Comparison of ENCODE assay signal across 25 mouse cellular contexts in the genomic region with DNA sequence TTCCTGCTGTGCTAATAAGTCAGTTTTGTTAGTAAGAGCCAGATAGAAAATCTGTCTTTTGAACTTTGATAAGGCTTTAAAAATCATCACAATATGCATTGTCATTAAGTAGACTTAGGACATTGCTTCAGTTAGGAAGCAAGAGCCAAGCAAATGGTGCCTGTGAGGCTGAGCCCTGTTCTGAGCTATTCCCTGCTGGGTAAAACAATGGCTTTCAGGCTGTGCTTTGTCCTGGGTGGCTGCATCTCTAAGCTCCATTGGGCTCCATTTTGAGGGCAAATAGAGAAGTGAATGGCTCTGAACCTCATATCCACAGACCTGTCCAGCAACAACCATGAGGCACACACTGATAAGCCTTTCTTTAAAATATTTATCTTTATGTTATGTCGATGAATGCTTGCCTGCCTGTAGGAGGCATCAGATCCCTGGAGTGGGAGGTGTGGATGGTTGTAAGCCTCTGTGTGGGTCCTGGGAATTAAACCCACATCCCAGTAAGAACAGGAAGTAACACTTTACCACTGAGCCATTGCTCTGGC. TPM values are rescaled to one million over a fixed set of nuclear protein-coding genes. Genes with fewer than 3 reads are reported as not detected.
A peak's percentile ranks its signal among the peaks of the same experiment; 100 is the strongest.
DNase-seq lines count a peak whose midpoint lies in the region; ATAC-seq and TF ChIP-seq lines count a peak whose summit lies in the region.
"Had no signal": no experiment of that assay in that cellular context is flagged by ENCODE, and none has a peak within 500 bp of the region (broad histone marks: within the 10 kb centered on the region; RNA-seq: fewer than 3 reads in every experiment).

No protein-coding gene starts in this region.

- H3K36me3 ChIP-seq in liver, adult 2 months (ENCODE audit: control insufficient read depth, insufficient read depth, low read length) = no peaks in the 10 kb centered on the region
- no peaks in the 10 kb centered on the region for H3K36me3 ChIP-seq in liver, embryonic 16.5 days (ENCODE audit: control insufficient read depth, insufficient read depth)
- H3K36me3 ChIP-seq: embryonic facial prominence, embryonic 13.5 days; forebrain, embryonic 12.5 days; heart, embryonic 13.5 days; hindbrain, embryonic 13.5 days; neural tube, embryonic 12.5 days had no signal

- DNase-seq in retina, embryonic 14.5 days (ENCODE audit: low spot score) = peak; percentile 24
- DNase-seq in retina, postnatal 1 day = no peak
- peak; percentile 62 for DNase-seq in liver, adult 2 months (ENCODE audit: extremely low read depth, low read depth, low spot score)
- DNase-seq in testis, postnatal 10 days (ENCODE audit: low spot score) = no peak
- no peak for DNase-seq in heart, postnatal 25 days (ENCODE audit: low spot score)
- no peak for DNase-seq in adrenal gland, postnatal 14 days
- DNase-seq: cerebellum, adult 18-20 months; cerebellum, postnatal 14 days; gastrocnemius, postnatal 36 days; heart, adult 2 months; heart, postnatal 14 days; kidney, adult 8-10 months; kidney, postnatal 10 days; midbrain, embryonic 14.5 days; right cerebral cortex, adult 18-20 months had no signal

- WGBS in liver, adult 2 months = 38% methylated on average over 1 of the region's 1 CpGs
- WGBS in liver, embryonic 16.5 days (ENCODE audit: insufficient replicate concordance) = 13% methylated on average over 1 of the region's 1 CpGs

- ATAC-seq in liver, embryonic 16.5 days (ENCODE audit: low read depth) = no peak

- TF ChIP-seq POLR2A in liver, adult 2 months (IDR thresholded peaks at IDR 0.05; ENCODE audit: extremely low read depth, insufficient read depth, low read length) = no peak

- no peaks in the 10 kb centered on the region for H3K27me3 ChIP-seq in liver, adult 2 months (ENCODE audit: control insufficient read depth, insufficient read depth, low read length)
- H3K27me3 ChIP-seq in liver, embryonic 16.5 days (ENCODE audit: control insufficient read depth, insufficient read depth, low read depth, low read length) = no peaks in the 10 kb centered on the region
- H3K27me3 ChIP-seq: heart, embryonic 13.5 days; hindbrain, embryonic 13.5 days; neural tube, embryonic 12.5 days had no signal

- H3K4me2 ChIP-seq in liver, embryonic 16.5 days (ENCODE audit: low read depth, low read length) = no peak overlapping the region
- H3K4me2 ChIP-seq: embryonic facial prominence, embryonic 13.5 days; forebrain, embryonic 12.5 days; heart, embryonic 13.5 days; hindbrain, embryonic 13.5 days; neural tube, embryonic 12.5 days had no signal

- H3K27ac ChIP-seq in liver, adult 2 months (replicated peaks; ENCODE audit: insufficient read depth, low read depth, low read length) = no peak overlapping the region
- peak overlapping the region; percentile 4 for H3K27ac ChIP-seq in liver, embryonic 16.5 days (ENCODE audit: low read length)
- H3K27ac ChIP-seq: embryonic facial prominence, embryonic 13.5 days; forebrain, embryonic 12.5 days; heart, adult 2 months; heart, embryonic 13.5 days; hindbrain, embryonic 13.5 days; left cerebral cortex, adult 2 months; macrophage; neural tube, embryonic 12.5 days had no signal

- no peak overlapping the region for H3K4me3 ChIP-seq in liver, adult 2 months (ENCODE audit: insufficient read depth, low read depth, low read length)
- no peak overlapping the region for H3K4me3 ChIP-seq in liver, embryonic 16.5 days (ENCODE audit: low read depth, low read length)
- H3K4me3 ChIP-seq: embryonic facial prominence, embryonic 13.5 days; erythroblast, embryonic 14.5 days; forebrain, embryonic 12.5 days; heart, adult 2 months; heart, embryonic 13.5 days; hindbrain, embryonic 13.5 days; left cerebral cortex, adult 2 months; neural tube, embryonic 12.5 days had no signal

- peaks cover 4% of the 10 kb centered on the region; the same call in 1 of the 2 replicates for H3K79me2 ChIP-seq in liver, adult 2 months (ENCODE audit: control insufficient read depth, insufficient read depth, low read length)

- no peak for TF ChIP-seq CTCF in liver, adult 2 months (IDR thresholded peaks at IDR 0.05; ENCODE audit: low read depth, low read length)

- H3K9ac ChIP-seq in liver, adult 2 months (ENCODE audit: low read depth, low read length) = no peak overlapping the region
- no peak overlapping the region for H3K9ac ChIP-seq in liver, embryonic 16.5 days (ENCODE audit: low read depth, low read length)
- H3K9ac ChIP-seq: embryonic facial prominence, embryonic 13.5 days; forebrain, embryonic 12.5 days; heart, embryonic 13.5 days; hindbrain, embryonic 13.5 days; neural tube, embryonic 12.5 days had no signal

- no peaks in the 10 kb centered on the region for H3K9me3 ChIP-seq in liver, embryonic 16.5 days (replicated peaks; ENCODE audit: control insufficient read depth, low read length)
- H3K9me3 ChIP-seq: embryonic facial prominence, embryonic 13.5 days; forebrain, embryonic 12.5 days; G1E; heart, embryonic 13.5 days; hindbrain, embryonic 13.5 days; neural tube, embryonic 12.5 days had no signal

- intact Hi-C loops in heart, postnatal 25 days (cut with DNase I) = loop anchor here (5.0 kb wide), 2 partner anchors 330 to 360 kb away; no protein-coding TSS in a partner anchor

- H3K4me1 ChIP-seq in liver, adult 2 months (ENCODE audit: control insufficient read depth, insufficient read depth, low read length) = peaks cover 2% of the 10 kb centered on the region; the same call in 1 of the 2 replicates
- peaks cover 37% of the 10 kb centered on the region for H3K4me1 ChIP-seq in liver, embryonic 16.5 days (ENCODE audit: control insufficient read depth, low read depth, low read length)

RNA-seq across cellular contexts. Expression of gene Aqp11, which starts 3.7 kb away (rescaled TPM):
- total RNA-seq in liver, adult 2 months (2014; rRNA removed) = 17.1 and 22.2 TPM in 2 replicates
- polyA plus RNA-seq in liver, adult 2 months (2012; rRNA removed) = 36.8 and 40.2 TPM in 2 replicates
- 42.6 and 49.8 TPM in 2 replicates for polyA plus RNA-seq in liver, embryonic 16.5 days (2015; fragmentation: Nextera tagmentation; extraction: Ambion mirVana)
- 1 to 10 TPM; 1.6 to 1.9 TPM for total RNA-seq in heart, postnatal 25 days (2021)
- total RNA-seq in adrenal gland, postnatal 14 days (2021) = 4.9 and 8.7 TPM in 2 replicates

RNA-seq across cellular contexts. Expression of gene Clns1a, which starts 45.4 kb away (rescaled TPM):
- total RNA-seq in liver, adult 2 months (2014; rRNA removed) = 26.0 and 29.1 TPM in 2 replicates
- polyA plus RNA-seq in liver, adult 2 months (2012; rRNA removed) = 17.1 and 21.6 TPM in 2 replicates
- polyA plus RNA-seq in liver, embryonic 16.5 days (2015; fragmentation: Nextera tagmentation; extraction: Ambion mirVana) = 50.8 and 56.1 TPM in 2 replicates
- 10 to 100 TPM; 29.5 to 31.5 TPM for total RNA-seq in heart, postnatal 25 days (2021)
- 50.2 and 63.4 TPM in 2 replicates for total RNA-seq in adrenal gland, postnatal 14 days (2021)

RNA-seq across cellular contexts. Expression of gene Pak1, which starts 46.5 kb away (rescaled TPM):
- 2.8 and 3.0 TPM in 2 replicates for total RNA-seq in liver, adult 2 months (2014; rRNA removed)
- 0.73 and 1.2 TPM in 2 replicates for polyA plus RNA-seq in liver, adult 2 months (2012; rRNA removed)
- polyA plus RNA-seq in liver, embryonic 16.5 days (2015; fragmentation: Nextera tagmentation; extraction: Ambion mirVana) = 9.3 and 10.1 TPM in 2 replicates
- 1 to 10 TPM; 1.2 to 1.3 TPM for total RNA-seq in heart, postnatal 25 days (2021)
- 15.5 and 16.3 TPM in 2 replicates for total RNA-seq in adrenal gland, postnatal 14 days (2021)

Comparison
In these comparisons a context has a peak if more than half of its experiments do, and no peak if none do; other contexts are left out.
1. DNase-seq: peak in retina, embryonic 14.5 days (single experiment) and liver, adult 2 months (single experiment); none in retina, postnatal 1 day (single experiment), testis, postnatal 10 days (single experiment), heart, postnatal 25 days (single experiment) and adrenal gland, postnatal 14 days (single experiment).